Mouse (Mus musculus) heart, postnatal 0 days (tissue): ENCODE data around the gene Trim10. TPM values are rescaled to one million over a fixed set of nuclear protein-coding genes. Genes with fewer than 3 reads are reported as not detected.

Source experiments
- ATAC-seq: fragments of 200-750 bp; cut with Nextera tagmentation; 2 replicates; pipeline ENCODE4 v1.8.0; 2017; ENCODE audit warnings: low read depth, moderate number of reproducible peaks, moderate library complexity; ENCODE audit not compliant: insufficient read depth
- DNase-seq: peaks from one replicate; pipeline ENCODE4 v3.0.0-alpha.2; 2016; ENCODE audit warnings: low spot score
- H3K27ac ChIP-seq: fragments of 300-500 bp; sonication (generic); 2 replicates; pipeline ENCODE4 v1.5.1; 2014; ENCODE audit warnings: low read depth, mild to moderate bottlenecking
- H3K27me3 ChIP-seq: fragments of 300-500 bp; sonication (generic); 2 replicates; pipeline ENCODE4 v1.6.1; 2014; ENCODE audit warnings: low read length, mixed read lengths; ENCODE audit not compliant: control insufficient read depth, insufficient read depth
- H3K36me3 ChIP-seq: fragments of 300-500 bp; sonication (generic); replicated peaks from 2 replicates; pipeline ENCODE4 v1.6.1; 2014; ENCODE audit warnings: low read length, mixed read lengths; ENCODE audit not compliant: control insufficient read depth, insufficient read depth
- H3K4me1 ChIP-seq: fragments of 300-500 bp; sonication (generic); 2 replicates; pipeline ENCODE4 v1.6.1; 2014; ENCODE audit warnings: antibody characterized with exemption; ENCODE audit not compliant: control insufficient read depth, insufficient read depth
- H3K4me2 ChIP-seq: fragments of 300-500 bp; sonication (generic); 2 replicates; pipeline ENCODE4 v1.6.1; 2014; ENCODE audit warnings: low read depth, mild to moderate bottlenecking, low read length, moderate library complexity
- H3K4me3 ChIP-seq: fragments of 300-500 bp; sonication (generic); 2 replicates; pipeline ENCODE4 v1.5.1; 2014; ENCODE audit warnings: low read depth, low read length
- H3K9ac ChIP-seq: fragments of 300-500 bp; sonication (generic); replicated peaks from 2 replicates; pipeline ENCODE4 v1.6.1; 2014; ENCODE audit warnings: low read depth, low read length, mixed read lengths
- H3K9me3 ChIP-seq: fragments of 300-500 bp; sonication (generic); replicated peaks from 2 replicates; pipeline ENCODE4 v1.6.1; 2016; ENCODE audit warnings: low read length; ENCODE audit not compliant: control insufficient read depth
- CTCF ChIP-seq: IDR thresholded peaks from 2 replicates; pipeline ENCODE4 v1.5.1; 2016; ENCODE audit warnings: antibody characterized with exemption, control low read depth, low read depth
- EP300 ChIP-seq: IDR thresholded peaks from 2 replicates; pipeline ENCODE4 v1.6.1; 2016; ENCODE audit warnings: antibody characterized with exemption, low read depth
- WGBS: fragments of 180-500 bp; shearing (Covaris S2); extraction: QIAGEN DNeasy Blood & Tissue Kit; methylation state at CpG from one replicate; pipeline ENCODE4 v1.1.7; 2014; 5-methylcytosine and 5-hydroxymethylcytosine counted together
- polyA plus RNA-seq: library from polyadenylated mRNA; unstranded; fragments of >200 nt; fragmentation: Nextera tagmentation; extraction: Ambion mirVana; gene quantifications from 2 replicates; pipeline ENCODE4 v1.2.1, GENCODE M21; 2015
- total RNA-seq: library from RNA; depleted of rRNA; stranded (reverse); fragments of >200 nt; gene quantifications from 2 replicates; pipeline ENCODE4 v1.2.3, GENCODE M21; 2014; ENCODE audit warnings: low replicate concordance

Gene Trim10
- total and polyA plus RNA-seq, 2 experiments from 2014 or later: 0.15 to 0.97 TPM

- no peak for DNase-seq
- Histone ChIP-seq H3K9ac (no peak overlapping the region), H3K27me3 (no peaks in the 10 kb centered on the region), H3K36me3 (peaks cover 15% of the 10 kb centered on the region; the same call in 1 of the 2 replicates), H3K27ac (no peak overlapping the region), H3K9me3 (no peaks in the 10 kb centered on the region), H3K4me3 (no peak overlapping the region), H3K4me2 (no peak overlapping the region), H3K4me1 (peaks cover 21% of the 10 kb centered on the region)
- TF ChIP-seq EP300: no peak
- no peak for TF ChIP-seq CTCF
- no peak for ATAC-seq
- 64% methylated on average over 3 of the region's 3 CpGs for WGBS
Observed at GRCm38 (mm10) chr17:36839931-36840330, 29.4 kb upstream of the Trim10 start.

DNA sequence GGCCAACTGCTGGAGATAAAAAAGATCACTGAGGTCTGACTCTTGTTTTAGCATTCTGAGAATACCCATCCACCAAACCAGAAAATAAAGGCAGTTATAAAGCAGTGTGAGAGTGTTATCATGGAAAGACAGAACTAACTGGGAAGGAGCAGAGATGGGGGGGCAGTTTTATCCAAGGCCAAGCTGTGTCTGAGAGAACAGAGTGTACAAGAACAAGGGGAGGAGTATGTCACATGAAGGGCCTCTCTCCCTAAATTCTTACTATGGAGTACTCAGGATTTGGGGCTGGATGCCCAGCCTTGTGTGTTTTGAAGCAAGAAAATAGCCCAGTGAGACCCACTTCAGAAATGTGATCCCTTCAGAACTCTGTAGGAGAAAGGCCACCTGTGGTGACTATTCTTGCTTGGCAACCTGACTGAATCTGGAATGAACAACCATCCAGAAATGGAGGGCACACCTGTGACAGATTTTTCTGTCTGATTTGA lies 28.4 kb upstream of the Trim10 start:
- H3K27me3 ChIP-seq: no peaks in the 10 kb centered on the region
- H3K9ac ChIP-seq: no peak overlapping the region
- no peak for DNase-seq
- H3K4me1 ChIP-seq: peaks cover 23% of the 10 kb centered on the region
- TF ChIP-seq EP300: no peak
- TF ChIP-seq CTCF: no peak
- H3K4me3 ChIP-seq: no peak overlapping the region
- H3K4me2 ChIP-seq: no peak overlapping the region
- H3K9me3 ChIP-seq: no peaks in the 10 kb centered on the region
- no peak overlapping the region for H3K27ac ChIP-seq
- peaks cover 15% of the 10 kb centered on the region; the same call in 1 of the 2 replicates for H3K36me3 ChIP-seq
- ATAC-seq: no peak

- DNase-seq (no peak), ATAC-seq (no peak)
- no peaks in the 10 kb centered on the region for H3K27me3 ChIP-seq
- 74% methylated on average over 7 of the region's 7 CpGs for WGBS
- TF ChIP-seq EP300: no peak
- no peak for TF ChIP-seq CTCF
- H3K4me3 ChIP-seq: no peak overlapping the region
- H3K4me1 ChIP-seq: peaks cover 16% of the 10 kb centered on the region
- H3K27ac ChIP-seq: no peak overlapping the region
- H3K36me3 ChIP-seq: peaks cover 17% of the 10 kb centered on the region; the same call in 1 of the 2 replicates
- H3K9me3 ChIP-seq: no peaks in the 10 kb centered on the region
- no peak overlapping the region for H3K9ac ChIP-seq
- no peak overlapping the region for H3K4me2 ChIP-seq
Observed at GRCm38 (mm10) chr17:36843696-36844095, 25.7 kb upstream of the Trim10 start.

- no peak for TF ChIP-seq CTCF
- TF ChIP-seq EP300: no peak
- DNase-seq (no peak), ATAC-seq (no peak)
- peaks cover 17% of the 10 kb centered on the region; the same call in 1 of the 2 replicates for H3K36me3 ChIP-seq
- H3K9ac ChIP-seq: no peak overlapping the region
- peaks cover 16% of the 10 kb centered on the region for H3K4me1 ChIP-seq
- no peak overlapping the region for H3K4me3 ChIP-seq
- no peak overlapping the region for H3K4me2 ChIP-seq
- H3K9me3 ChIP-seq: no peaks in the 10 kb centered on the region
- no peaks in the 10 kb centered on the region for H3K27me3 ChIP-seq
- H3K27ac ChIP-seq: no peak overlapping the region
Observed at GRCm38 (mm10) chr17:36844286-36844719, 25.1 kb upstream of the Trim10 start.

DNA sequence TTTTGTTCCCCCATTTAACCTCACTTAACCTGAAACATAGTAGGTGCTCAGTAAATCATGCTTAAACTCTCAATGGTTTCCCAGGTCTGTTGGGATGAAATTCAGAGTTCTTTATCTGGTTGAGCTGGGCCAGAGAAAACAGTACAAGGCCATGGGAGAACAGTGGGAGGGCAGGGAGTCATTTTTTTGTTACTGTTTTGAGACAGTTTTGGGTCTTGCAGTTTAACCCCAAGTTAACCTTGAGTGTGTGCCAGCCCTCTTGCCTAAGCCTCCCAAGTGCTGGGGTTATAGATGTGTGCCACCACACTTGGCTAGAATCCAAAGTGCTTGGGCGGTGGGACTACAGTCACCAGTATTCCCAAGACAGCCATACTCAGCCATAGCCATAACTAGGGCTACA lies 24.6 kb upstream of the Trim10 start:
- Histone ChIP-seq H3K27me3 (no peaks in the 10 kb centered on the region), H3K9ac (no peak overlapping the region), H3K27ac (no peak overlapping the region), H3K36me3 (peaks cover 17% of the 10 kb centered on the region; the same call in 1 of the 2 replicates), H3K4me2 (no peak overlapping the region), H3K9me3 (no peaks in the 10 kb centered on the region), H3K4me3 (no peak overlapping the region), H3K4me1 (peaks cover 16% of the 10 kb centered on the region)
- DNase-seq: no peak
- no peak for TF ChIP-seq CTCF
- no peak for TF ChIP-seq EP300
- WGBS: 50% methylated on average over 1 of the region's 1 CpGs
- no peak for ATAC-seq

DNA sequence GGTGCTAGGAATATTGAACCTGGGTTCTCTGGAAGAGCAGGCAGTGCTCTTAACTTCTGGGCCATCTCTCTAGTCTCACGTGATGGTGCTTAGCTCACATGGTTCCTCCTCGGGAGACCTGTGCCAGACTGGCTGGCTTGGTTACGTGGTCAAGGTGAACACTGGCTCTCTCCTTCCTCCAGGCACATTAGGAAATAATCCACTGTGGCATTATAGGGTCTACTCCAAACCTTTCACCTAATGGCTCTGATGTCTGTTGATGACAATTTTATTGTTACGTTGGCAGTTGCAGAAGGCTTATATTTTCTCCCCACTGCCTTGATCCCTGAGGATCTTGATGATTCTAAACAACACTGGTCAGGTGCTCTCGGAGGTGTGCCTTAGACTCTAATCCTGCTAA lies 20.5 kb upstream of the Trim10 start:
- ATAC-seq (no peak), DNase-seq (no peak)
- Histone ChIP-seq H3K9me3 (no peaks in the 10 kb centered on the region), H3K4me1 (peaks cover 13% of the 10 kb centered on the region), H3K9ac (no peak overlapping the region), H3K4me2 (no peak overlapping the region), H3K4me3 (no peak overlapping the region), H3K36me3 (peaks cover 35% of the 10 kb centered on the region), H3K27me3 (no peaks in the 10 kb centered on the region), H3K27ac (no peak overlapping the region)
- 74% methylated on average over 5 of the region's 5 CpGs for WGBS
- TF ChIP-seq CTCF: no peak
